Mouse (Mus musculus) thymus, adult 2 months (tissue): ENCODE data around the gene Ankfn1. TPM values are rescaled to one million over a fixed set of nuclear protein-coding genes. Genes with fewer than 3 reads are reported as not detected.
A peak's percentile ranks its signal among the peaks of the same experiment; 100 is the strongest.

Source experiments
- DNase-seq: peaks from one replicate; pipeline ENCODE4 v3.0.0; 2021
- H3K27ac ChIP-seq: fragments of 200-500 bp; 2 replicates; pipeline ENCODE4 v1.5.1; 2012; ENCODE audit warnings: low read length, control low read depth; ENCODE audit not compliant: control insufficient read depth, insufficient read depth
- H3K27me3 ChIP-seq: fragments of 200-500 bp; 2 replicates; pipeline ENCODE4 v1.6.1; 2012; ENCODE audit warnings: mild to moderate bottlenecking, low read length, moderate library complexity, mixed read lengths; ENCODE audit not compliant: control insufficient read depth, insufficient read depth
- H3K36me3 ChIP-seq: fragments of 200-500 bp; 2 replicates; pipeline ENCODE4 v1.6.1; 2012; ENCODE audit warnings: mild to moderate bottlenecking, low read length, moderate library complexity; ENCODE audit not compliant: control insufficient read depth, insufficient read depth
- H3K4me1 ChIP-seq: fragments of 200-500 bp; replicated peaks from 2 replicates; pipeline ENCODE4 v1.6.1; 2012; ENCODE audit warnings: low read length; ENCODE audit not compliant: control insufficient read depth, insufficient read depth
- H3K4me3 ChIP-seq: fragments of 200-500 bp; 2 replicates; pipeline ENCODE4 v1.5.1; 2012; ENCODE audit warnings: mild to moderate bottlenecking, low read length, control low read depth, moderate library complexity; ENCODE audit not compliant: control insufficient read depth, insufficient read depth
- CTCF ChIP-seq: fragments of 200-500 bp; IDR thresholded peaks from 2 replicates; pipeline ENCODE4 v1.5.1; 2012; ENCODE audit warnings: mild to moderate bottlenecking, control low read depth, low read length, moderate library complexity, borderline replicate concordance; ENCODE audit not compliant: control insufficient read depth, poor library complexity, insufficient read depth; ENCODE audit errors: extremely low read depth
- POLR2A ChIP-seq: fragments of 200-500 bp; IDR thresholded peaks from 2 replicates; pipeline ENCODE4 v1.6.1; 2012; ENCODE audit warnings: mild to moderate bottlenecking, low read length, control low read depth, moderate library complexity; ENCODE audit not compliant: control insufficient read depth, poor library complexity, insufficient read depth; ENCODE audit errors: extremely low read depth
- WGBS: fragments of 180-500 bp; shearing (Covaris S2); methylation state at CpG from one replicate; pipeline ENCODE4 v1.1.7; 2018; 5-methylcytosine and 5-hydroxymethylcytosine counted together
- polyA plus RNA-seq: library from polyadenylated mRNA; depleted of rRNA; stranded (reverse); fragments of >200 nt; gene quantifications from 2 replicates; pipeline ENCODE4 v1.2.3, GENCODE M21; 2012

Gene Ankfn1
- polyA plus RNA-seq, 1 experiment = 0.07 TPM

DNA sequence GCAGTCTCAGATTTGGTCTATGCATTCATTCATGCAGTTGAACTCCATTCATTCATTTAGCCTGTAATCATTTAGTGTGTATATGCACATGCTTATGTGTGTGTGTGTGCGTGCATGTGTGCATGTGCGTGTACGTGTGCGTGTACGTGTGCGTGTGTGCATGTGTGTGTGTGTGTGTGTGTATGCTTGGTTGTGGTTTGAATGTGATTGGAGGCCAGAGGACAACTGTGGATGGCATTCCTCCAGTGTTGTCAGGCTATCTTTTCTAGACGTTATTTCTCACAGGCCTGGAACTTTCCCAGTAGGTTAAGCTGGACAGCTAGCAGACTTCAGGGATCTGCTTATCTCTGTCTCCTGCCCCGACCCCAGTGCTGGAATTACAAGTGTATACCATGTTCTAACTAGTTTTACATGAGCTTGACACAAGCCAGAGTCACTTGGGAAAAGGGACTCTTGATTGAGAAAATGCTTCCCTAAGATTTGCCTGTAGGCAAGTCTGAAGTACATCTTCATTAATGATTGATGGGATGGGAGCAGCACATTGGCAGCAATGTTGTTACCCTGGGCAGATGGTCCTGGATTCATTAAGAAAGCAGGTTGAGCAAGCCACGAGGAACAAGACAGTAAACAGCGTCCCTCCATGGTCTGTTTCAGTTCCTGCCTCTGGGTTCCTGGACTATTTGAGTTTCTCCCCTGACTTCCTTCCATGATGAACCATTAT lies 43.3 kb downstream of the Ankfn1 start:
- no peak for DNase-seq
- no peaks in the 10 kb centered on the region for H3K4me1 ChIP-seq
- H3K36me3 ChIP-seq = no peaks in the 10 kb centered on the region
- H3K4me3 ChIP-seq = no peak overlapping the region
- no peaks in the 10 kb centered on the region for H3K27me3 ChIP-seq
- 90% methylated on average over 10 of the region's 10 CpGs for WGBS
- TF ChIP-seq POLR2A = no peak
- TF ChIP-seq CTCF = no peak
- no peak overlapping the region for H3K27ac ChIP-seq

- WGBS = 78% methylated on average over 7 of the region's 7 CpGs
- TF ChIP-seq CTCF = no peak
- TF ChIP-seq POLR2A = no peak
- Histone ChIP-seq H3K4me1 (no peaks in the 10 kb centered on the region), H3K4me3 (no peak overlapping the region), H3K27ac (no peak overlapping the region), H3K36me3 (no peaks in the 10 kb centered on the region), H3K27me3 (no peaks in the 10 kb centered on the region)
- no peak for DNase-seq
These were observed 43.9 kb downstream of the Ankfn1 start for GRCm38 (mm10) chr11:89733526-89733925.

DNA sequence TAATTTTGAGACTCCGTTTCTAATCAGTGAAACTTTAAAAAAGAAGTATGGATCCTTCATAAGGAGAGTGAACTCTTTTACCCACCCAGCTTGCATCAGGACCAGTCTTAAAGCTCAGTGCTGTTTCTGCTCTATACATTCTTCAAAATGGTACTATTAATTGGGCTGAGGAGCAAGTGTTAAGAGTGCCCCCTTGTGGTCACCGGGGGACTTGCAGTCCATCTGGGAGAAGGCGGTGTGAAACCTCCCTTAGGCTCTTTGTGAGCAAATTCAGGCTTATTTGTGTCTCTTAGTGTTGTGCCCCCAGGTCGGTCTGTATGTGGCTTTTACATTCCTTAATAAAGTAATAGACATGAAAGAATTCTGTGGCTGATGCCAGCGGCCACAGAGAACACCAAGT lies 56.6 kb downstream of the Ankfn1 start:
- Histone ChIP-seq H3K36me3 (no peaks in the 10 kb centered on the region), H3K4me3 (no peak overlapping the region), H3K4me1 (no peaks in the 10 kb centered on the region), H3K27ac (no peak overlapping the region), H3K27me3 (no peaks in the 10 kb centered on the region)
- DNase-seq = peak; percentile 42
- TF ChIP-seq CTCF (peak; percentile 37; the same call in 1 of the 2 replicates), POLR2A (no peak)
- 27% methylated on average over 5 of the region's 5 CpGs for WGBS

- no peaks in the 10 kb centered on the region for H3K27me3 ChIP-seq
- DNase-seq = no peak
- 92% methylated on average over 14 of the region's 14 CpGs for WGBS
These were observed 58.9 kb downstream of the Ankfn1 start for GRCm38 (mm10) chr11:89718491-89718982.

DNA sequence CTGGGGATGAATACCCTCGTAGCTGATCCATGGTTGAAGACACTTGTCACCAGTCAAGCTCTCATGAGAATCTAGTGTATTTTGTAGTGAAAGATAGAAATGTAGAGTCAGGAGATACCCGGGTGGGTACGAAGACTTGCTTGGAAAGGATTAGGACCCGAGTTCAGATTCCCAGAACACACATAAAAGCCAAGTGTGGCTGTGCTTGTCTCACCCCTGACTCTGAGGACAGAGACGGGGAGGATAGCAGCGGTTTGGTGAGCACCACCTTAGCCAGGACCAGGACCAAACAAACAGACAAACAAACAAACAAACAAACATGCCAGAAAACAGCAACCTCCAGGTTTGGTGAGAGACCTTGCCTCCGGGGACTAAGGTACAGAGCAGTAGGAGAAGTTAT lies 61.1 kb downstream of the Ankfn1 start:
- Histone ChIP-seq H3K27me3 (no peaks in the 10 kb centered on the region), H3K27ac (no peak overlapping the region), H3K4me1 (no peaks in the 10 kb centered on the region), H3K36me3 (no peaks in the 10 kb centered on the region), H3K4me3 (no peak overlapping the region)
- no peak for TF ChIP-seq CTCF
- no peak for TF ChIP-seq POLR2A
- no peak for DNase-seq
- 88% methylated on average over 7 of the region's 7 CpGs for WGBS

More at GRCm38 (mm10) chr11:89718491-89718982, 58.9 kb downstream of the Ankfn1 start:
- H3K36me3 ChIP-seq = no peaks in the 10 kb centered on the region
- H3K27ac ChIP-seq = no peak overlapping the region
- TF ChIP-seq CTCF (no peak), POLR2A (no peak)
- H3K4me1 ChIP-seq = no peaks in the 10 kb centered on the region
- H3K4me3 ChIP-seq = no peak overlapping the region

DNA sequence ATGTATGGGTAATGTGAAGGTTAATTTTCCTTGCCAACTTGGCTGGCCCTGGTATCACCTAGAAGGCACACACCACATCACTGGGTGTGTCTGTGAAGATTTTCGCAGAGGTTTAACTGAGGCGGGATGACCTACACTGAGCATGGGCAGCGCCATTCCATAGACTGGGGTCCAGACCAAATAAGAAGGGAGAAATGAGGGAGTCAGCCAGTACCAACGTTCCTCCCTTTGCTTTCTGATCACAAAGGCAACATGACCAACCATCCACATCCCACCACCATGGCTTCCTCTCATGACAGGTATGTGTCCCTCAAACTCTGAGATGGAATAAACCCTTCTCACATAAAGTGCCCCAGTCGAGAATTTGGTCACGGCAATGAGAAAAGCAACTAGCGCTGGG lies 68.9 kb downstream of the Ankfn1 start:
- Histone ChIP-seq H3K4me1 (no peaks in the 10 kb centered on the region), H3K36me3 (no peaks in the 10 kb centered on the region), H3K27ac (no peak overlapping the region), H3K27me3 (no peaks in the 10 kb centered on the region), H3K4me3 (no peak overlapping the region)
- WGBS = 91% methylated on average over 7 of the region's 7 CpGs
- DNase-seq = no peak
- TF ChIP-seq POLR2A = no peak
- TF ChIP-seq CTCF = no peak
